Mouse (Mus musculus) myocyte (in vitro differentiated cells): Measurements from ENCODE around the gene Ch25h.

Experiments used
- E2F4 ChIP-seq: IDR thresholded peaks from one replicate; pipeline ENCODE4 v1.6.1; 2011; ENCODE audit warnings: mild to moderate bottlenecking, control low read depth, moderate library complexity; ENCODE audit not compliant: insufficient read depth
- MAX ChIP-seq: IDR thresholded peaks from one replicate; pipeline ENCODE4 v1.6.1; 2011; ENCODE audit warnings: low read depth, mild to moderate bottlenecking, control low read depth
- MYOG ChIP-seq, 3 experiments: IDR thresholded peaks; one replicate each; pipeline ENCODE4 v1.6.1; 2011; ENCODE audit warnings: control low read depth in 2 of 3, low read depth in 2 of 3, mild to moderate bottlenecking in 2 of 3; ENCODE audit not compliant: insufficient read length in 2 of 3, control insufficient read depth in 1 of 3, insufficient read depth in 1 of 3
- POLR2A ChIP-seq: IDR thresholded peaks from one replicate; pipeline ENCODE4 v1.6.1; 2011; ENCODE audit warnings: low read depth, mild to moderate bottlenecking, control low read depth, moderate library complexity; ENCODE audit not compliant: insufficient read length
- POLR2AphosphoS2 ChIP-seq: IDR thresholded peaks from one replicate; pipeline ENCODE4 v1.6.1; 2011; ENCODE audit warnings: low read depth, control low read depth; ENCODE audit not compliant: insufficient read length
- TCF12 ChIP-seq: IDR thresholded peaks from one replicate; pipeline ENCODE4 v1.6.1; 2011; ENCODE audit warnings: mild to moderate bottlenecking, control low read depth; ENCODE audit not compliant: poor library complexity, insufficient read depth, severe bottlenecking
- USF1 ChIP-seq: IDR thresholded peaks from one replicate; pipeline ENCODE4 v1.6.1; 2011; ENCODE audit warnings: low read depth, mild to moderate bottlenecking, control low read depth, moderate library complexity

- TF ChIP-seq POLR2AphosphoS2 (no peak), POLR2A (no peak), MYOG (IDR thresholded peaks at IDR 0.05; ENCODE audit: control insufficient read depth in 1 of 3, insufficient read depth in 1 of 3, insufficient read length in 2 of 3, low read depth in 2 of 3) (no peak), MAX (no peak), TCF12 (no peak), USF1 (no peak), E2F4 (no peak)
Measured at GRCm38 (mm10) chr19:34521361-34521760, 46.4 kb upstream of the Ch25h start.
